Mouse (Mus musculus): ENCODE data around the gene Bphl. TPM values are rescaled to one million over a fixed set of nuclear protein-coding genes. Genes with fewer than 3 reads are reported as not detected.
A peak's percentile ranks its signal among the peaks of the same experiment; 100 is the strongest.

The Bphl gene
- total RNA-seq (2021), result 57.7 and 79.8 TPM in 2 replicates
- long read RNA-seq, experiment 1, transcript Bphl-201 (7 exons, 1,253 nt), result major isoform, 81 of 117 reads
- long read RNA-seq, experiment 1, partial matches to known transcripts, result 30 of 117 reads
- long read RNA-seq, experiment 1, other reads (novel, unspliced or antisense), result 6 of 117 reads
- long read RNA-seq, experiment 2, transcript Bphl-201 (7 exons, 1,253 nt), result major isoform, 80 of 121 reads
- long read RNA-seq, experiment 2, partial matches to known transcripts, result 37 of 121 reads
- long read RNA-seq, experiment 2, other reads (novel, unspliced or antisense), result 4 of 121 reads

GRCm38 (mm10) chr13:34037172-34038055 lies at the start of gene Bphl:
TSS of gene Bphl (plus strand) at chr13:34037597.
- peak; percentile 96 for DNase-seq

DNA sequence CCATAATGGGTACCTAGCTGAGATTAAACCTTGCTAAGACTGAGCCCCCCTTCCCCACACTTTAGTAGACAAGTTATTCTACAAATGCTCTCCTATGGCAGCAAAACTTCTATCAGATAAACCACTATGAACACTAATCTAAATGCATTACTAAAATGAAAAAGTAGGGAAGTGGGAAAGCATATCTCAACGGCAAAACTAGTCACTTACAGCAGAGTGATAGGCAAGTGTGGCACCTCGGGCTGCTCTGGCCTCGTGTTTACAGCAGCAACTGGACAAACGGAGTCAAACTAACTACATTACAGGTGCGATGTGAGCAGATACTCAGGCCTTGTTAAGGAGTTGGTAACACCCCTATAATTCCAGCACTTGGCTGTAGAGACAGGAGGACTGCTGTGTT lies 47.8 kb upstream of the Bphl start:
- no peak for DNase-seq

DNA sequence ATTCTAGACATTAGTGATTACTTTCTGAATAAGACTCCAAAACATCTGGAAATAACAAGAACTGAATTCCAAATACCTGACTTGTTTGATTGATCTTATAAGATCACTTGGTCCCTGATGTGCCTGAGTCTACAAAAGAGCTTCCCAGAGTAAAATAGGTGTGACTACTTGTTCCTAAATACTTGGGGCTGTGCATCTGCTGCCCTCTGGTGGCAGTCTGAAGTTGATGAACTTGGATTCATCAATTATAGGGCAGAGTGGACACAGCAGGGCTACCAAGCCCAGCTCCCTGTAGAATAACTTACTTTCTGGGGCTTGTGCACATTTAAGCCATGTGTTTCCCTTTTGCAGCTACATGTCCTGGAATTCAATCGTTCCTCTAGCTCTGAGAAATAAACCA lies 42.2 kb upstream of the Bphl start:
- DNase-seq, result peak; percentile 85

GRCm38 (mm10) chr13:34002058-34003006 lies 35.1 kb upstream of the Bphl start, which contains the start of the genes Ripk1 and Serpinb6a:
TSS of gene Ripk1 (plus strand) at chr13:34002363.
TSS of gene Serpinb6a (minus strand) at chr13:34002794.
- peak; percentile 96 for DNase-seq

- DNase-seq, result no peak
These were observed 34.3 kb upstream of the Bphl start for GRCm38 (mm10) chr13:34003058-34003457.

- DNase-seq, result no peak
These were observed 30.2 kb upstream of the Bphl start for GRCm38 (mm10) chr13:34007234-34007633.

- no peak for DNase-seq
These were observed 20.3 kb upstream of the Bphl start for GRCm38 (mm10) chr13:34016927-34017569.

DNA sequence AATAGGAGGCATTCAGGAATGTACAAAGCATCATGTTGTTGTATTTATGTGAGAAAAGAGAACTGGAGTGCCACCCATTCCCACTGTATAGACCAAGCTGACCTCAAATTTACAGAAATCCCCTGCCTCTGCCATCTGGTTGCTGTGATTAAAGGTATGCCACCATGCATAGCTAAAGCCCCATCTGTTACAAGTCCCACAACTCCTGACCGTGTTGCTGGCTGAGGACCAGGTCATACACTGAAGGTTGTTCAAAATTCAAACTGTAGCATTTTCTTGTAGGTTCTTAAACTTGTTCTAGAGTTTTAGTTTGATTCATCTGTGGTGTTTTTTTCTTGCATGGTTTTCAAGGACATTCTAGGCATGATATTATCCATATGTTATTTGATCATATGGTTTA lies 18.9 kb upstream of the Bphl start:
- DNase-seq, result no peak

DNA sequence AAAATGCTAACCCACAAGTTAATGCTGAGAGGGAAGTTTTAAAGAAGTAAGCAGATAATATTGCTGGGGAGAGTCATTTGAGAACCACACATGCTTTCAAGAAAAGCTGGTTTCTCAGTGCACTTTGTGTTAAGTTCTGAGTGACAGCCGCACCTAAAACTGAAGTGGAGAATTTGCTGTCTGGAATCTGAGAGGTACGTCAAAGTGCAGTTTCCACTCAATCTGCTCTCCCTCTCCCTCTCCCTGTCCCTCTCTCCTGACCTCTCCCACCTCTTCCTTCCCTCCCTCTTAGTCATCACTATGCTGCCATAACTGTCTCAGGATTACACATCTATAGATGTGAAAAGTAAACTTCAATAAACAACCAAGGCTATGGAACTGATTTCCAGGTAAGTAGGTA lies 15.4 kb upstream of the Bphl start:
- no peak for DNase-seq

DNA sequence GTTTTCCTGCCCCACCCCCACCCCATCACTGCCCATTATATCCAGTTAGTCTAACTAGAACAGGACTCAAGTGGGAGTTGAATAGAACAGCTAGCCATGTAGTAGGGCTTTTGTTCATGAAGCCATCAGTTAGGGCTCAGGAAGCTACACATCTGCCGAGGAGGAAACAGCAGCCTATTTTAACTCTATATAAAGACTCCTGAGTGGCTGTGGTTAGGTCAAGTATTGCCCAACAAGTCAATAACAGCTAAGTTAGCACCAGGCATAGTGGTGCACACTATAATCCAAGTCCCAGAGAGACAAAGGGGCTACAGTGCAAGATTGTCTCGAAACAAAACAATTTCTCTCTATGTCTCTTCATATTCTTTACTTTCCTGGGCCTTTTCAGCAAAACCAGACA lies 5.4 kb upstream of the Bphl start:
- DNase-seq, result no peak

DNA sequence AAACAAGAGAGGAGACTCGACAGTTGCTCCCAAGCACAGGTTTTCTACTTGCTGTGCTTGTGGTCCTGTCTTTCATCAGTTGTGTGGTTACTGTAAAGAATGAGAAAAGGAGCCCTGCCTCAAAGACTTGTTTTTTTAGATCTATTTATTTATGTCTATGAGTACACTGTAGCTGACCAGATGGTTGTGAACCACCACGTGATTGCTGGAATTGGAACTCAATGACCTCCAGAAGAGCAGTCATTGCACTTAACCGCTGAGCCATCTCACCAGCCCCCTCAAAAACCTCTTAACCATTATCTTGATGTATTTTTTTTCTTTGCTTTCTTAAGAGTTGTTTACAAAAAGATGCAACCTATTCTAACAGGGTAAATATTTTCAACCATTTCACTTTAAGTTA lies 2.0 kb upstream of the Bphl start:
- DNase-seq, result no peak

- DNase-seq, result no peak
These were observed 671 bp upstream of the Bphl start for GRCm38 (mm10) chr13:34036726-34037125.

- no peak for DNase-seq
These were observed 647 bp downstream of the Bphl start for GRCm38 (mm10) chr13:34038056-34038432.

DNA sequence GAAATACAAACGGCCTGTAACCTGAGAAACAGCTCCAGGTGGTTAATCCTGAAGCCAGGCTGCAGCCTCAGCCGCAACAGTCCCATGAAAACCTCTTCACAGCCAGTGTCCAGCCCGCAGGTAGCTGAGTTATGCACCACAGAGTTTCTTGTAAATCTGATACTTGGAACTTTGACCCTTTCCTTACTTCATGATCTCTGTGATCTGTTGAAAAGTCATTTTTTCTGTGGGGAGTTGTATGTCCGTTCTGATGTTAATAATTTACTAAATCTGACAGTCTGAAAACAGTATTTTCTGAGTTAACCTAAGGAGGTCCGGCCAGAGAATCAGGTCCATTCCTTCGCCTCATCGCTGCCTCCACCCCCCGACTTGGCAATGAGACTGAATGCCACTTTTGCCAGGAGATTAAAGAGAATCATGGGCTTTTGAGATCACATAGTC lies 1.5 kb downstream of the Bphl start:
- no peak for DNase-seq

DNA sequence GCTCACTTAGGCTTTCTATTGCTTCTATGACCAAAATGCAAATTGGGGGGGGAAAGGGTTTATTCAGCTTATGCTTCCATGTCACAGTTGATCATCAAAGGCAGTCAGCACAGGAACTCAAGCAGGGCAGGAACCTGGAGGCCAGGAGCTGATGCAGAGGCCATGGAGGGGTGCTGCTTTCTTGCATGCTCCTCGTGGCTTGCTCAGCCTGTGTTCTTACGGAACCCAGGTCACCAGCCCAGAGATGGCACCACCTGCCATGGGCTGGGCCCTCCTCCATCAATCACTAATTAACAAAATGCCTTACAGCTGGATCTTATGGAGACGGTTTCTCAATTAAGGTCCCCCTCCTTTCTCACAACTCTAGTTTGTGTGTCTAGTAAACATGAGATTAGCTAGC lies 2.7 kb downstream of the Bphl start:
- no peak for DNase-seq

DNA sequence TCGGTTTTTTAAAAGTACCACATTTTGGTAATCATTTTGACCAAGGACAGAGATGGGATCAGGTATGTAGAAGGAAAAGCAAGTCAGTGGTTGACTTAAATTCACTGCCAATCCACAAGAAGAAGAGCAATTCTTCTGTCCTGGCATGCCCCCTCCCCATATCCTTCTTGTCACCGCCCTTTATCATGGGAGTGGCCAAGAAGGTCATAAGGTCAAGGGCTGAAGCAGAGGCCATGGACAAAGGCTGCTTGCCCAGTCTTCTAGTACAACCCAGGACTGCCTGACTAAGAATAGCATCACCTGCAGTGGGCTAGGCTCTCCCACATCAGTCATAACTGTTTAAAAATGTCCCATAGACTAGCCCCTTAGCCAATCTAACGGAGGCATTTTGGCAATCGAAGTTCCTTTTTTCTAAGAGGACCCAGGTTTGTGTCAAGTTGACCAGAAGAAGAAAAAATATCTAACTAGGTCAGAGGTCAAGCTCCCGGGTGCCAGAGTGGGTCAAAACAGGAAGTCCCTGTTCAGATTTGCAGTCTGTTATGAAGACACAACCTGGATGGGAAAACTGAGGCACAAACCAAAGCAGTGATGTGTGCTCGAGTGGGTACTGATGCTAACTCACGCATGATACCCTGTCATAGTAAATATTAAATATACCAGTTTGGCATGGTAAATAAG lies 6.5 kb downstream of the Bphl start:
- no peak for DNase-seq

DNA sequence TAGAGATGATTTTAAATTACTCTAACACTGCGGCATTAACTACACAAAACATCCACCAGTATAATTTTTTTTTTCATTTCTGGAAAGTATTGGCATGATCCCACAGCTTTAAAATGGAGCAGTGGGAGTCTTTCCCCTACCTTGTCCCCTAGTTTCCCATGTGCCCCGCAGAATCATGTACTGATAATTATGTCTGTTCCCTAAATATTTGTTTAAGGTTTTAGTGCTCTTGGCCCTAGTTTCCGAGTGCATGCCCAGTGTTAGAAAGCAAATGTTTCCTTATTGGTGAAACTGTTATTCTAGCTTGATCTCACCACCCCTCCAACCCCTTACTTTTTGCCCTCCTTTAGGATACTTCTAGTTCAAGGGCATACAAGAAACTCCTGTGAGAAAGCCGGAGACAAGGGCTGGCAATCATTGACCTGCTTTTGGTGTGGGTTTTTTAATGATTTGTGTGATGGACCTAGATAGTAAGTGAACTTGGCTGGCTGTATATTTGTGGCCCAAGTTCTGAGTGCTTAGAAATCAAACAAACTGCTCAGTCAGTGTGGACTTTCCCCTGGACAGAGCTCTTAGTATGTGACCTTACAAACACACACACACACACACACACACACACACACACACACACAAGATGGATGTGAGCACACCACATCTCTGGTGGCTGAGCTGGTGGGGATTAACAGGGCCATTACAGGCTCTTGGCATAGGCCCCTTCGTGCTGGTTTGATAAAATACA lies 8.3 kb downstream of the Bphl start:
- no peak for DNase-seq

DNA sequence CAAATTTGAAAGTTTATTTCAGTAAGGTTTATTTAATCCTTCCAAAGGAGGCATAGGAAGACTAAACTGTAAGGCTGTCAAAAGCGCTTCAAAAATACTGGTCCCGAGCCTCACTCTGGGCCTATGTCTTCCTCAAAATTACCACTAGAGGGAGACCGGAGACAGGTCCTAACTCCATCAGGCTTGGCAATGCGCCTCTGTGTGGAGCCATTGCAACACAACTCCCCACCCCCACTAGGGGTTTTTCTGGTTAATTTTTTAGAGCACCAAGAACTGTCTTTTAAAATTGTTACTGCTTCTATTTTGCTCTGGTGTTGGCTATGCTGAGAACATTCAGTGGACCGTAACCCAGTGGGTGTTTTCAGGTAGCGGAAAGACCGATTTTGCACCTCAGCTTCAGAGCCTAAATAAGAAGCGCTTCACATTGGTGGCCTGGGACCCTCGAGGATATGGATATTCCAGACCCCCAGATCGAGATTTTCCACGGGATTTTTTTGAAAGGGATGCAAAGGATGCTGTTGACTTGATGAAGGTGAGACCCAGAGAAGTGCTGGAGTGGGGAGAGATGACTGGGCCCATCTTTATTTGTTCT lies 9.1 kb downstream of the Bphl start:
- DNase-seq, result peak; percentile 88

GRCm38 (mm10) chr13:34047526-34047925 lies 10.1 kb downstream of the Bphl start:
- no peak for DNase-seq

GRCm38 (mm10) chr13:34050479-34050878 lies 13.1 kb downstream of the Bphl start:
- DNase-seq, result peak; percentile 37
